Mouse (Mus musculus): ENCODE results near the gene Tex33.
A peak's percentile ranks its signal among the peaks of the same experiment; 100 is the strongest.

Gene Tex33

GRCm38 (mm10) chr15:78413719-78414117 is 18.0 kb upstream of the Tex33 start:
- DNase-seq = no peak

GRCm38 (mm10) chr15:78413083-78413718 is 17.5 kb upstream of the Tex33 start:
- no peak for DNase-seq

GRCm38 (mm10) chr15:78409570-78410052 is 13.9 kb upstream of the Tex33 start:
- DNase-seq = no peak

GRCm38 (mm10) chr15:78406293-78406934 is 10.7 kb upstream of the Tex33 start, which contains the start of gene Mpst:
TSS of gene Mpst (plus strand) at chr15:78406416.
- peak; percentile 87 to 88 for DNase-seq

GRCm38 (mm10) chr15:78405517-78406211 is 10.0 kb upstream of the Tex33 start, which contains the start of gene Tst:
TSS of gene Tst (minus strand) at chr15:78405907.
- DNase-seq = peak; percentile 64 to 68

- no peak for DNase-seq
These were observed 9.4 kb upstream of the Tex33 start for GRCm38 (mm10) chr15:78405098-78405497.

- no peak for DNase-seq
These were observed 8.2 kb upstream of the Tex33 start for GRCm38 (mm10) chr15:78403896-78404295.

- no peak for DNase-seq
These were observed 7.6 kb upstream of the Tex33 start for GRCm38 (mm10) chr15:78403301-78403741.

GRCm38 (mm10) chr15:78402423-78402822 is 6.7 kb upstream of the Tex33 start:
- no peak for DNase-seq

- DNase-seq = no peak
These were observed 6.2 kb upstream of the Tex33 start for GRCm38 (mm10) chr15:78401921-78402320.

GRCm38 (mm10) chr15:78401345-78401744 is 5.6 kb upstream of the Tex33 start:
- DNase-seq = no peak

- DNase-seq = no peak
These were observed 4.9 kb downstream of the Tex33 start for GRCm38 (mm10) chr15:78390855-78391254.

- no peak for DNase-seq
These were observed 10.1 kb downstream of the Tex33 start for GRCm38 (mm10) chr15:78385564-78385963.

GRCm38 (mm10) chr15:78384220-78385116 is 11.2 kb downstream of the Tex33 start:
- no peak for DNase-seq

- DNase-seq = no peak
These were observed 12.1 kb downstream of the Tex33 start for GRCm38 (mm10) chr15:78383450-78384219.

GRCm38 (mm10) chr15:78382115-78382514 is 13.6 kb downstream of the Tex33 start:
- DNase-seq = no peak

- DNase-seq = no peak
These were observed 15.0 kb downstream of the Tex33 start for GRCm38 (mm10) chr15:78380741-78381140.

- DNase-seq = no peak
These were observed 15.5 kb downstream of the Tex33 start for GRCm38 (mm10) chr15:78380208-78380607.

GRCm38 (mm10) chr15:78378556-78378955 is 17.2 kb downstream of the Tex33 start:
- DNase-seq = no peak

GRCm38 (mm10) chr15:78377859-78378258 is 17.9 kb downstream of the Tex33 start:
- no peak for DNase-seq

- no peak for DNase-seq
These were observed 21.5 kb downstream of the Tex33 start for GRCm38 (mm10) chr15:78374204-78374603.

GRCm38 (mm10) chr15:78372796-78373195 is 22.9 kb downstream of the Tex33 start:
- no peak for DNase-seq
